ENCODE assay signal across 11 mouse cellular contexts in the genomic region with DNA sequence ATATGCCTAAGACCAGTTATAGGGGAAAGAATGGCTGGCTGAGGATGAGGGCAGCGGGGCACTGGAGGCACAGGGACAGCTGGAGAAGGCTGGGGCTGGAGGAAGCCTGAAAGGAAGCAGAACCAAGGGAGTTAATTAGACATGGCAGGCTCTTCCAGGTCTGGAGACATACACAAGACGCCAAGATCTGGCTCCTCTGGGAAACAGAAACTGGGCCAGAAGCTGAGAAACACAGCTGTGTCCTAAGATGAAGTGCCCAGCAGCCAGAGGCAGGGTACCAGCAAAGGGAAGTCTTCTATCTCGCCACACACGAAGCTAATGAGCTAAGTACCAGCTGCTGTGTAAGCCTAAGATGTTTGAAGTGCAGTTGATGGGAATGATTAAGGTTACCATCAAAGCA.
DNase-seq lines count a peak whose midpoint lies in the region; ATAC-seq and TF ChIP-seq lines count a peak whose summit lies in the region.
"Had no signal": no experiment of that assay in that cellular context is flagged by ENCODE, and none has a peak within 500 bp of the region (broad histone marks: within the 10 kb centered on the region; RNA-seq: fewer than 3 reads in every experiment).

No protein-coding gene starts in this region.

- intact Hi-C loops in heart, postnatal 14 days (cut with DNase I): no loop called here

- peak; percentile 21 for DNase-seq in adrenal gland, postnatal 14 days
- no peak for DNase-seq in adrenal gland, adult 8-10 months
- DNase-seq in lung, embryonic 14.5 days: peak; percentile 56
- no peak for DNase-seq in lung, adult 2 months
- DNase-seq in heart, postnatal 14 days: peak; percentile 13 to 34
- DNase-seq in midbrain, postnatal 0 days (ENCODE audit: low spot score): peak; percentile 83
- no peak for DNase-seq in urinary bladder, adult 18-20 months (ENCODE audit: low spot score in 2 of 2)
- DNase-seq: kidney, postnatal 4 days had no signal

- no peak overlapping the region for H3K27ac ChIP-seq in lung, embryonic 14.5 days (ENCODE audit: low read depth)
- H3K27ac ChIP-seq in midbrain, postnatal 0 days (ENCODE audit: low read depth, low read length): no peak overlapping the region
- H3K27ac ChIP-seq: embryonic facial prominence, embryonic 13.5 days; neural tube, embryonic 12.5 days had no signal

- H3K4me1 ChIP-seq in lung, embryonic 14.5 days (ENCODE audit: insufficient read depth): no peaks in the 10 kb centered on the region
- H3K4me1 ChIP-seq in lung, adult 2 months (ENCODE audit: control insufficient read depth, insufficient read depth, low read length): no peaks in the 10 kb centered on the region
- H3K4me1 ChIP-seq in midbrain, postnatal 0 days (ENCODE audit: insufficient read depth, low read length): no peaks in the 10 kb centered on the region
- H3K4me1 ChIP-seq: neural tube, embryonic 12.5 days had no signal

- TF ChIP-seq CTCF in lung, embryonic 14.5 days (IDR thresholded peaks at IDR 0.05; ENCODE audit: low read depth): no peak
- TF ChIP-seq CTCF in lung, adult 2 months (IDR thresholded peaks at IDR 0.05; ENCODE audit: insufficient read depth, low read length): no peak
- TF ChIP-seq CTCF in midbrain, postnatal 0 days (IDR thresholded peaks at IDR 0.05): no peak

- no peaks in the 10 kb centered on the region for H3K36me3 ChIP-seq in lung, embryonic 14.5 days (ENCODE audit: insufficient read depth)
- no peaks in the 10 kb centered on the region for H3K36me3 ChIP-seq in midbrain, postnatal 0 days (ENCODE audit: insufficient read depth, low read length)
- H3K36me3 ChIP-seq: embryonic facial prominence, embryonic 13.5 days; neural tube, embryonic 12.5 days had no signal

- no peaks in the 10 kb centered on the region for H3K27me3 ChIP-seq in lung, embryonic 14.5 days (ENCODE audit: insufficient read depth, low read length)
- no peaks in the 10 kb centered on the region for H3K27me3 ChIP-seq in midbrain, postnatal 0 days (ENCODE audit: insufficient read depth, low read length)
- H3K27me3 ChIP-seq: embryonic facial prominence, embryonic 13.5 days; neural tube, embryonic 12.5 days had no signal

- H3K4me2 ChIP-seq in lung, embryonic 14.5 days: no peak overlapping the region
- no peak overlapping the region for H3K4me2 ChIP-seq in midbrain, postnatal 0 days (ENCODE audit: low read depth, low read length, poor library complexity, severe bottlenecking)
- H3K4me2 ChIP-seq: embryonic facial prominence, embryonic 13.5 days; neural tube, embryonic 12.5 days had no signal

- WGBS in lung, embryonic 14.5 days: 32% methylated on average over 4 of the region's 4 CpGs
- 48% methylated on average over 4 of the region's 4 CpGs for WGBS in lung, adult 2 months
- WGBS in midbrain, postnatal 0 days: 38% methylated on average over 4 of the region's 4 CpGs

- TF ChIP-seq POLR2A in lung, adult 2 months (IDR thresholded peaks at IDR 0.05; ENCODE audit: borderline replicate concordance, extremely low read depth, low read depth, low read length): no peak

- ATAC-seq in lung, embryonic 14.5 days (ENCODE audit: insufficient read depth): peak; percentile 77
- 0 out of 2 replicates have a peak, but pooled peaks have one; percentile 41 for ATAC-seq in midbrain, postnatal 0 days (ENCODE audit: low FRiP score)
- no peak for ATAC-seq in monocyte, adult 5-6 weeks (replicated peaks; ENCODE audit: insufficient number of reproducible peaks, low FRiP score, low TSS enrichment, poor library complexity, severe bottlenecking)

- no peak overlapping the region for H3K9ac ChIP-seq in lung, embryonic 14.5 days
- no peak overlapping the region for H3K9ac ChIP-seq in midbrain, postnatal 0 days (replicated peaks; ENCODE audit: low read length, poor library complexity, severe bottlenecking)
- H3K9ac ChIP-seq: embryonic facial prominence, embryonic 13.5 days; neural tube, embryonic 12.5 days had no signal

- no peak overlapping the region for H3K4me3 ChIP-seq in lung, embryonic 14.5 days (ENCODE audit: low read depth, low read length)
- H3K4me3 ChIP-seq in lung, adult 2 months (replicated peaks; ENCODE audit: extremely low read depth, low read depth, low read length): no peak overlapping the region
- H3K4me3 ChIP-seq in midbrain, postnatal 0 days (ENCODE audit: low read depth, low read length): no peak overlapping the region
- H3K4me3 ChIP-seq: embryonic facial prominence, embryonic 13.5 days; neural tube, embryonic 12.5 days had no signal

- no peaks in the 10 kb centered on the region for H3K9me3 ChIP-seq in lung, embryonic 14.5 days (ENCODE audit: low read depth, low read length)
- H3K9me3 ChIP-seq in midbrain, postnatal 0 days (ENCODE audit: low read length): no peaks in the 10 kb centered on the region
- H3K9me3 ChIP-seq: embryonic facial prominence, embryonic 13.5 days; neural tube, embryonic 12.5 days had no signal

Comparison
In these comparisons a context has a peak if more than half of its experiments do, and no peak if none do; other contexts are left out.
1. DNase-seq: peak in adrenal gland, postnatal 14 days (single experiment), lung, embryonic 14.5 days (single experiment), heart, postnatal 14 days (2 of 2) and midbrain, postnatal 0 days (single experiment); none in adrenal gland, adult 8-10 months (single experiment), lung, adult 2 months (single experiment) and urinary bladder, adult 18-20 months (0 of 2).